Mouse (Mus musculus): ENCODE measurements around the gene Sik1. TPM values are rescaled to one million over a fixed set of nuclear protein-coding genes. Genes with fewer than 3 reads are reported as not detected.

The Sik1 gene
- total RNA-seq, 2 experiments from 2014 or later = 124 to 127 TPM

DNA sequence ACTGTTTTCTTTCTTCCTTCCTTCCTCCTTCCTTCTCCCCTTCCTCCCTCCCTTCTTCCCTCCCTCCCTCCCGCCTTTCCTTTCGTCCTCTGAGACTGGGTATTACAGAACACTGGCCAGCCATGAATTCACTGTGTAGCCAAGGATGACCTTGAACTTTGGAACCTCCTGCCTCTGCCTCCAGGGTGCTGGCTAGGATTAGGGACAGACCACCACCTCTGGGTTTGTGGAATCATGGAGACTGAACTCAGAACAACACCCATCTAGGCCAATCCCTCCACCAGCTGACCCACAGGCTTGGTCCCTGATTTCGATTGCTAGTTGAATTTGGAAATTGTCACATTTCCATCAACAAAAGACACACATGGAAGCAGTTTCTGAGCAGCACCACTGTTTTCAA is 49.1 kb downstream of the Sik1 start:
- DNase-seq = no peak

DNA sequence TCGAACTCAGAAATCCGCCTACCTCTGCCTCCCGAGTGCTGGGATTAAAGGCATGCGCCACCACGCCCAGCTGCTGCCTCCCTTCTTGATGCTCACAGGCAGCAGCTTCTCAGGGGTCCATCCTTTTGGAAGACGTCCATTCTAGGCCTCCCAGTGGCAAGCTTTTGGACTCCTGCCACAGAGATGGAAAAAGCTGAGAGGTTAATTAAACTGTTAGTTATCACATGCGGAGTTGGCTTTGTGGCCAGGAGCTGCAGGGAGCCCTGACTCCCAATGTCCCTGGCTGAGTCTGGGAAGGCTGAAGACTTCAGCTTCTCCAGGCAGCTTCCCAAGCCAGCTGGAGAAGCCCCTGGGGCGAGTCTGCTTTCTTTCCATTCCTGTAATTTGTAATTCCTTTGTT is 49.6 kb downstream of the Sik1 start:
- no peak for DNase-seq

- DNase-seq = no peak
Observed at GRCm38 (mm10) chr17:31805585-31805984, 50.0 kb downstream of the Sik1 start.

DNA sequence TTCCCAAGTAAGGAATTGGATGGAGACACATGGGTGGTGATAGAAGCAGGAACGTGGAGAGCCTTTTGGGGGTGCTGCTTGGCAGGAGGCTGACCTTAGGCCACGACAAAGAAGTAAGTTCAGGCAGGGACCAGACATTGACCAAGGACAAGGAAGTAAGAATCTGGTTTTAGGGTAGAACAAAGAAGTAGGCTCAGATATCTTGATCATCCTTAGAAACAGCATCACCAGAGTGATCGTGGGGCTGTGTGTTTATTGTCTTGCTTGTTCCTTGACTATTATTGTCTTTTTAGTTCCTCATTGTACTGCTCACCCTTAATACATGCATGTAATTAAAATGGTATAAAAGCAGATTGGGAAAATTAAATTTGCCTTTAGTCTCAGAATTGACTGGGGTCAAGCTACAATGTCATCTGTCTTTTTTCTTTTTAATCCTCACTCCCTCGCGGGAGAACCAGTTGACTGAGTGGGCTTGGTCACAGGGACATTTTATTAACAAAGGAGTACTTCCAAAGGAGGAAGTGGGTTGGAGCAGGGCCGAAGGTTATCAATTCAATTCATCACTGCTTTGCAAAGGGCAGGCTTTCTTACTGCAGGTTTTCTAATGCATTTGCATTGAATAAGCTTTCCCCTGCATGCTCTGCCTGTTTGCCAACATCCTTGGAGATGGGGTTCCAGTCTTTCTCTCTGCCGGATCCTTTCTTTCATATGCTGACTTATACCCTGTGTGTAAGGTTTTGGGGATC is 53.2 kb downstream of the Sik1 start:
- DNase-seq = no peak

GRCm38 (mm10) chr17:31800852-31801363 is 54.7 kb downstream of the Sik1 start:
- no peak for DNase-seq

DNA sequence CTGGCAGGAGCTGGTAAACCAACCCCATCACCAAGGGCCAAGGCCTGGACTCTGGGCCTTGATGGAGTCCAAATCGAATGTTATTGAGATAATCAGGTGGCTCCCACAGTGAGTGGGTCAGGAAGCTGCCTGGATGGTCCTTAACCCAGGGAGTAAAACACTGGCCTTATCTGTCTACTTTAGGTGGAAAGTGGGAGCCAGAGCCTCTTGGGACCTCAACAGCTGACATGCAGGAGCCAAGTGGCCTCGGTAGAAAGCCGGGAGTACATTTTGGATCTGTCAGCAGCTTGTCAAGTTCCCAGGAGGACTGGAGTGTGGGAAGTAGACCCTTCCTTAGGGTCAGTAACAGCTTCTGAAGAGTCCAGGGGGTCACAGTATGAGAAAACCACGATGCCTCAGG is 59.7 kb downstream of the Sik1 start:
- no peak for DNase-seq

Other genes with a start within 250 kb of the Sik1 start
- gene Cbs, start 218.6 kb downstream of the Sik1 start, total RNA-seq (2021) = 1 to 10 TPM; 2.3 to 6.1 TPM
- 100 to 1,000 TPM; 158 to 159 TPM for gene U2af1, start 196.9 kb downstream of the Sik1 start, total RNA-seq (2021)
- not detected for gene Cryaa, start 178.0 kb downstream of the Sik1 start, total RNA-seq (2021)
- 10 to 100 TPM; 21.7 to 30.4 TPM for gene Rrp1b, start 180.3 kb upstream of the Sik1 start, total RNA-seq (2021)
- gene Hsf2bp, start 180.5 kb upstream of the Sik1 start, total RNA-seq (2021) = 1 to 10 TPM in 1 of 2 experiments, under 1 TPM in 1; 0.46 to 1.3 TPM